Mouse (Mus musculus): ENCODE data around the gene Gm28036.

Gene Gm28036

DNA sequence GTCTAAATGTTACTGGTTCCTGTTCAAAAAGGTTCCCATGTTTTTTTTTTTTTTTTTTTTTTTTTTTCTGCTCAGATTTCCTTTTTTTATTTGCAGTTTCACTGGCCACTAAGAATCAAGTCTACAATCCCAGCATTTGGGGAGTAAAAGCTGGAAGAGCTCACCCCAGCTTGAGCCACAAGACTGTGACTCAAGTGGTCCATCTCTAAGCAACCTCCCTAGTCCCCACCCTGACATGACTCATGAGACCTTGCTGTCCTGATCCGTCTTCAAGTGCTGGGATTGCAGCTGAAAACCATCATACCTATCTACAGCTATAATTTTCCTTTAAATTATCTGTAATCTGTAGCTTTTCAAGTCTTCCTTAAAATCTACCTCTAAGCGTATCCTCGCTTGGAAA lies 42.4 kb downstream of the Gm28036 start:
- no peak for DNase-seq (ENCODE audit: low spot score in 2 of 2)

DNA sequence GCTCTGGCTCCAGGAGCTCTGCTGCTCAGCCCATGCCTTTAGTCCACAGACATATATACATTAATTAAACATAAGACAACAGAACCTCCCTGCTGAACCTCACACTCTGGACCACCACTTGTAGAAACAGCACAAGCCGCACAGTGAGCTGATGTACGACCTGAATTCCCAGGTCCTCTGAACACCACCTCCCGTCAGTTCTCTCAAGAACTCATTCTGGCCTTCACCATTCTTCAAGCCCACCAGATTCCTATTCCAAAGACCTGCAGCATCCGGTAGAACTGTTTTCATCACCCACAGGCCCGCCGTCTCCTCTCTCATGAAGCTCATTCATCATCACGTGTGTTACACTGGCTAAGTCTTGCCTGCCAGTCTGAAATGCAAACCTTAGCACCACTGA lies 46.5 kb downstream of the Gm28036 start:
- DNase-seq (ENCODE audit: low spot score in 2 of 2), result no peak

DNA sequence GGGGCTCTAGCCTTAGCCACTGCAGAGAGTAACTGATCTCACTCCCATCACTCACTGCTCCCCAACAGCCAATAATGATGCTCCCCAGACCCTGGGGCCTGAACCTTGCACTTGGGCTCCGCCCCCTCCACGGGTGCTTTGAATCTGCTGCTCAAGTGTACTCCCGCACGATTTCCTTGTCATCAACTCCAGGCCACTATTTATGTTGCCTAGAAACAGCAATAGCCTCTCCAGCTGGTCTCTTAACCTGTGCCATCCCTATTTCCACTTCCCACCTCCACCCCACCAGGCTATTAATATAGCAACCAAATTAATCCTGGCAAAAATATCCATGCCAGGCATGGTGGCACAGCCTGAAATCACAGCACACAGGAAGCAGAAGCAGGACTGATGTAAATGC lies 47.2 kb downstream of the Gm28036 start:
- no peak for DNase-seq (ENCODE audit: low spot score in 2 of 2)

DNA sequence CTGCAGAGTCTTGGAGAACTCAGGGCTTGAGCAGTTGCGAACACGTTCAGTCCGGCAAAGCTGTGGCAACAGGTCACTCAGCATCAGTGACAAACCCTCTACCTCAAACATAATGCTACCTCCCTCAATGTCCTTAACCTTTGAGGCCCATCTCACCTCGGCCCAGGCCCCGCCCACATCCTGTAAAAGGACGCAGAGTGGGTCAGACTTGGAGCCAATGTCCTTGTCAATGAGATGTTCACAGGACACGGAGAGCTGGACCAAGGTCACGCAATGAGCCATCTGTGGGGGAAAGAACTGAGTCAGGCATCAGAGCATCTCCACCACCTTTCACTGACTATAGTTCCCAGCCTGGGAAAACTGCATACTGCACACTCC lies 47.7 kb downstream of the Gm28036 start:
- DNase-seq (ENCODE audit: low spot score in 2 of 2), result no peak

- no peak for DNase-seq (ENCODE audit: low spot score in 2 of 2)
Observed at GRCm38 (mm10) chr2:156078421-156079182, 48.3 kb downstream of the Gm28036 start.

DNA sequence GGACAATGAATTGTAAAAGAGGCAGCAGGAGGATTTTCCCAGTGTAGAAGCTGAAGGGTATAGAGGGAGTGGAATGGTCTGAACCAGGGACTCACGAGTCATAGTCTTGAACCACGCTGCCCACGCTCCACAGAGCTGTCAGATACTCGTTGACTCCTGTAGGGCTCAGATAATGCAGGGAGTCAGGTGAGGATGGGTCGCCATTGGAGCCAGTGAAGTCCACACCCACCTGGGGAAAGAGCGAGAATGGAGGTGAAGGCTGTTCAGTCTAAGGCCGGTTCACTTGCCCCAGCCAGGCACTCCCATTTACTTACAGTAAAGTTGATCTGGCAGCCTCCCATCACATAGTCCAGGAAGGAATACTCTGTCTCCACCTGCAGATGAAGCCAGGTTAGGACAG lies 49.4 kb downstream of the Gm28036 start:
- DNase-seq (ENCODE audit: low spot score in 2 of 2), result no peak

DNA sequence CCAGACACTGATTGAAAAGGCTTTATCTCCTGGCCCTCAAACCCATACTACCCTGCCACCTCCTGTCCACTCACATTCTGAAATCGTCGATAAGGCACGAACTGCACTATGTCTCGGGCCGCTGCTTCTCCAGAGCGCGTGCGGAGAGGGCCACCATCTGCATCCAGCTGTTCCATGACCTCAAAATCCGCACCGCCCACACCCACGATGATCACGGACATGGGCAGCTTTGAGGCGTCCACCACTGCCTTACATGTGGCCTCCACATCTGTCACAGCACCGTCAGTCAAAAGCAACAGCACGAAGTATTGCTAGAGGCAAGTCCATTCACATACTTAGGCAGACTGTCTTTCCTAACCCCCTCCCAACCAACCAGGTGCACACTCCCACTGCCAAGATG lies 53.2 kb downstream of the Gm28036 start:
- DNase-seq (ENCODE audit: low spot score in 2 of 2), result no peak

GRCm38 (mm10) chr2:156071236-156071635 lies 55.7 kb downstream of the Gm28036 start:
- no peak for DNase-seq (ENCODE audit: low spot score in 2 of 2)

DNA sequence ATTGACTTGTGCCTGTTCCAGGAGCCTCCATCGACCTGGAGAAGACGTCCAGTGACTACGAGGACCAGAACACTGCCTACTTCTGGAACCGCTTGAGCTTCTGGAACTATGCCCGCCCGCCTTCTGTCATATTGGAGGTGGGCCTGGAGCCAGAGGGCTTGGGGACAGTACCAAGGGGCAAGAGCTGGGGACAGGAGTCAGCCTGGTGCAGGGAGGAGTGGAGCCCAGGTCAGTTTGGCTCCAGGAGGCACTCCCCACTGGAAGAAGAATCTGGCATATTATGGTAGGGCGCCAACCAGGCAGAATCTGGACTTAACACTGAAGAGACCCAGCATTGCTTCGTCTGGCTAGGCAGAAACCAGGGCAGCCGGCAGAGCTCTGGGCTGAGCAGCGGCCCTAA lies 59.0 kb downstream of the Gm28036 start:
- DNase-seq (ENCODE audit: low spot score in 2 of 2), result no peak

DNA sequence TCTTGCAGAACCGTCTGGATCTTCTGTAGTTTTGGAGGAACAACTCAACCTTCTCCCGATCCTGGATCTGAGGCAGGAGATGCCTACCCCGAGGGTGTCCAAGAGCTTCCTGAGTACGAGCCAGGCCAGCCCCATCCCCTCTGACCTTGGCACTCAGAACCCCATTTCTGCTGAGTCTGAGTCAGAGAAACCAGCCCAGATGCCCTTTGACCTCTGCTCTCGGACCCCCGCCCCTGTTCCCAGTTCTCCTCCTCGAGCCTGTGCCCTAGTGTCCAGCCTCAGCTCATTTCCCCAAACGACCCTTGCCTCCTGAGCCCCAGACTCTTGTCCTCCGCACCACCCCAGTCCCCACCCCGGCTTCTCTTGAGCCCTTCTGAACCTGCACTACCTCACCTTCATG lies 60.8 kb downstream of the Gm28036 start:
- no peak for DNase-seq (ENCODE audit: low spot score in 2 of 2)

- DNase-seq (ENCODE audit: low spot score in 2 of 2), result peak; percentile 52 to 61
Observed at GRCm38 (mm10) chr2:156065099-156066041, 61.5 kb downstream of the Gm28036 start, which contains the start of gene Spag4. TSS of gene Spag4 (plus strand) at chr2:156065175.

DNA sequence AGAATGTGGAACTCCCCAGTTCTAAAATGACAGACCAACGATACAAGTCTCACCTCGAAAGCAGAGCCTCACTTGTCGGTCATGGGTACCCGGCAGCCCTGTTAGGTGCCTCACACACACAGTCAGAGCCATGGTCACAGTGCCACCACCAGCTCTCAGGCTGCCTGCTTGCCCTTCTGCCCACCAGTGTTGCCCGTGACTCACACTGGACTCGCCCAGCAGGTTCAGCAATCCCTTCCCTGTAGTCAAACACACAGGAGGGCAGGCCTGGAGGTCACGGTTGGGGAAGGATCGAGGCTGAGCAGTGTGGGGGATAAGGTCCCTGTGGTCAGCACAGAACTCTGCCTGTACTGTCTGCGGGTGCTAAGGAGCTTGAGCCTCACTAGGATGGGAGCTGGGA lies 74.1 kb downstream of the Gm28036 start, which contains the start of gene Fer1l4:
Fer1l4 (minus strand) TSS at position 132 of the 400 bp plus-strand sequence.
- no peak for DNase-seq (ENCODE audit: low spot score in 2 of 2)

DNA sequence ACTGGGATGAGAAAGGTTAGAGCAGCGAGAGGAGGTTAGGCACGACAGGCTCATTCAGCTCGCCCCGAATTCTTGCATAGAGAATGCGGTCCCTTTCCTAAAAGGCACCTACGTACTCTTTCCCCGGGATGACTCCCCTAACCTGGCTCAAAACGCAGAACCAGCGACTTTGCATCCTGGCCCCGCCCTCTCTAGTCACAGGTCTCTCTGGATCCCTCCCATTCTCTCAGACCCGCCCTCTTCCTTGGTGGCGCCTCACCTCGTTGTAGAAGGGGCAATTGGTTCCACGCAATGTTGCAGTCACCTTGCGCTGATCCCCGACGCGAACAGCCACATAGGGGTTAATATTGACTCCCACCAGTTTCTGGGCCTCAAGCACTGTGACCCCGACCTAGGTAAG lies 79.0 kb downstream of the Gm28036 start:
- no peak for DNase-seq (ENCODE audit: low spot score in 2 of 2)

GRCm38 (mm10) chr2:156042903-156043302 lies 84.0 kb downstream of the Gm28036 start:
- no peak for DNase-seq (ENCODE audit: low spot score in 2 of 2)

DNA sequence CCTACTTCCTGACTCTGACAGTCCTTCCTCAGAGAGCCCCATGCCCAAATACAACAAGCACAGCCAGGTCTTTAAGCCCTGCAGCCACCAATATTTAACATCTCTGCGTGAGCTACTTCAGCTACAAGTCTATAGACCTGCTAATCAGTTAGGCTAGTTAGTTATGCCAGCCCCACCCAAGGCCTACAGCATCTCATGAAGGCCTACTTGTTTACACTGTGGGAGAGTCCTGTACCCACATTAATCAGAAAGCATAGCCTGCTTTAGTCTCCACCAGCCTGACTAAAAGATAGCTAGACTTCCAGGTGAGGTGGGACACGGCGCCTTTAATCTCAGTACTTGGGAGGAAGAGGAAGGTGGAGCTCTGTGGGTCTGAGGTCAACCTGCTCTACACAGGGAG lies 87.5 kb downstream of the Gm28036 start:
- DNase-seq (ENCODE audit: low spot score in 2 of 2), result no peak

DNA sequence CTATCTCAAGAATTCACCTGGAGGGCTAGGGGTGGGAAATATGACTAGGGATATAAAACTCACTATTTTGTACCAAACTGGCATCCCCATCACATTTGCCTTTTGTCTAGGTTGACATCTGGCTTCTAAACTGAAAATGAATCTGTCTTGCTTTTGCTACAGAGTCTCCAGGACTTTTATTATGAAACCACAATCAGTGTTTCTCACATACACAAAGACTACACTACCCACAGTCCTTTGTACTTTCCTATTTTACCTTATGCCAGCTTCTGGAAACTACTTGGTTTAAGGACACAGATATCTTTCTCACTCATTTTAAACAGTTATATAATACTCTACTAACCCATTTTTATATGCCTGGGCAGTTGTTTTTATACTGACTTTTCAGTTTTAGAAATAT lies 101.4 kb downstream of the Gm28036 start:
- no peak for DNase-seq (ENCODE audit: low spot score in 2 of 2)
